Mouse (Mus musculus): ENCODE results near the gene Ugt1a5.
"Not testable (repeated sequence)": the region's sequence is repeated elsewhere in the genome, so short reads cannot be mapped to it uniquely, and the experiment has no call there.

The Ugt1a5 gene

DNA sequence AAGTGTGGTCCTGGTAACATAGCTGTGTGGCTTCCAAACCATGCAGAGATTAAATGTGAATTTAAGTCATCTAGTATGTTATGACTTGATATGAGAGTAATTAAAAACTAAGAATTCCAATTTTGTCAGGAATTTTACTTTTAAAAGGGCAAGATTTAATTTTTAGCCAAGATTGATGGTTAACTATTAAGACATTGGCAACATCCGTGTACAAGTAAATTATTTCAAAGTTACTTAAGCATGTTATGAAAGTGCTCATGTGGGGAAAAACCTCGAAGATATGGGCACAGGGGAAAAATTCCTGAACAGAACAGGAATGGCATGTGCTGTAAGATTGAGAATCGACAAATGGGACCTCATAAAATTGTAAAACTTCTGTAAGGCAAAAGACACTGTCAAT is 31.6 kb downstream of the Ugt1a5 start:
- DNase-seq (ENCODE audit: low spot score in 2 of 2), result no peak

- no peak for DNase-seq (ENCODE audit: low spot score in 2 of 2)
These were observed 34.2 kb downstream of the Ugt1a5 start for GRCm38 (mm10) chr1:88199996-88200395.

DNA sequence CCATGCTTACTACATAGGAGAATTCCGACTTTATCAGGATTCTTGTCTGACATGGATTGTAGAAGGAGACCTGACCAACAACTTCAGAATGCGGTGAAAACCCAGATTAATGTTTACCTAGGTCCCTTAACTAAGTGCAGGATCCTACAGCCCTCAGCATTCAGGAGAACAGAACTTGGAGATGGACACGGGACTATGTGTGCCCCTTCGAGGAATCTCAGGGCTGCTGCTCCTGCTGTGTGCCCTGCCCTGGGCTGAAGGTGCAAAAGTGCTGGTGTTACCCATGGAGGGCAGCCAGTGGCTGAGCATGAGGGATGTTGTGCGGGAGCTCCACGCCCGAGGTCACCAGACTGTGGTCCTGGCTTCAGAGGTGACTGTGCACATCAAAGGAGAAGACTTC is 34.6 kb downstream of the Ugt1a5 start, which contains the start of gene Ugt1a2:
Gene Ugt1a2, plus strand, starts transcription at position 146 of the 400 bp plus-strand sequence.
- DNase-seq (ENCODE audit: low spot score in 2 of 2), result no peak

DNA sequence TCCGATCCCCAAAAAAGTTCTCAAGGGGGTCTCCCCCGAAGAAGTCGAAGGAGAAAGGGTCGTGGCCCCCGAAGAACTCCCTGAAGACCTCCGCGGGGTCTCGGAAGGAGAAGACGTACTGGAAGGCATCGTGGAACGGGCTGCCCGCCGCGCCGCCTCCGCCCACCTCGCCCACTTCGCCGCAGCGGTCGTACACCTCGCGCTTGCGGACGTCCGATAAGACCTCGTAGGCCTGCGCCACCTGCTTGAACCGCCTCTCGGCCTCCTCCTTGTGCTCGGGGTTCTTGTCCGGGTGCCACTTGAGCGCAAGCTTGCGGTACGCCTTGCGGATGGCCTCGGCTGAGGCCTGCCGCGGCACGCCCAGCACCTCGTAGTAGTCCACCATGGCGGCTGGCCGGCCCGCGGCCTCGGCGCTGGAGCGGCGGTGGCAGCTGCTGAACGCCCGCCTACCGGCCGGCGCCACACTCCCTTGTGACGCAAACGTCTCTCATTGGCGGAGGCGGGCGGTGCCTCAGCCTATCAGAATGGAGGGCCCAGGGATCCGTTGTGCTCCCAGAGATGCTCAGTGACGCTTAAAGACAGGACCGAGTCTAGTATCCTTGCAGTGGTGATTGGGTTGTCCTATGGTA is 39.6 kb downstream of the Ugt1a5 start, which contains the start of gene Dnajb3:
Gene Dnajb3, minus strand, starts transcription at position 489 of the 629 bp plus-strand sequence.
- DNase-seq (ENCODE audit: low spot score in 2 of 2), result peak; percentile 71 to 84

- DNase-seq (ENCODE audit: low spot score in 2 of 2), result no peak
These were observed 41.1 kb downstream of the Ugt1a5 start for GRCm38 (mm10) chr1:88206843-88207479.

- DNase-seq (ENCODE audit: low spot score in 2 of 2), result no peak
These were observed 46.0 kb downstream of the Ugt1a5 start, which contains the start of gene Ugt1a1 for GRCm38 (mm10) chr1:88211812-88212211. Gene Ugt1a1, plus strand, starts transcription at chr1:88211959.

DNA sequence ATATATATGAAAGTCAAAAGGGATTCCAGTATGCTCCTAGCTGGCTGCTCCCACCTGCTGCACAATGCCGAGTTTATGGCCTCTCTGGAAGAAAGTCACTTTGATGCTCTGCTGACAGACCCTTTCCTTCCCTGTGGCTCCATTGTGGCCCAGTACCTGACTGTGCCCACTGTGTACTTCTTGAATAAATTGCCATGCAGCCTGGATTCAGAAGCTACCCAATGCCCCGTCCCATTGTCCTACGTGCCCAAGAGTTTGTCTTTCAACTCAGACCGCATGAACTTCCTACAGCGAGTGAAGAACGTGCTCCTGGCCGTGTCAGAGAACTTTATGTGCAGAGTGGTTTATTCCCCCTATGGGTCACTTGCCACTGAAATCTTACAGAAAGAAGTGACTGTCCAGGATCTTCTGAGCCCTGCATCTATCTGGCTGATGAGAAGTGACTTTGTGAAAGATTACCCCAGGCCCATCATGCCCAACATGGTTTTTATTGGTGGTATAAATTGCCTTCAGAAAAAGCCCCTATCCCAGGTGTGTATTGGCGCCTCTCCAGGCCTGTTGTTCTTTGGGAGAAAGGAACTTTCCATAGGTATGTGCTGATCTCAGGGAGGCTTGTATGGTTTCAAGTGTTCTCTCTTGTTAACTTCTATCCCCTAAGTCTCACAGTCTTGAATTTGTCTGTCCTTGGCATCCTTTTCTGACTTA is 46.7 kb downstream of the Ugt1a5 start:
- no peak for DNase-seq (ENCODE audit: low spot score in 2 of 2)

DNA sequence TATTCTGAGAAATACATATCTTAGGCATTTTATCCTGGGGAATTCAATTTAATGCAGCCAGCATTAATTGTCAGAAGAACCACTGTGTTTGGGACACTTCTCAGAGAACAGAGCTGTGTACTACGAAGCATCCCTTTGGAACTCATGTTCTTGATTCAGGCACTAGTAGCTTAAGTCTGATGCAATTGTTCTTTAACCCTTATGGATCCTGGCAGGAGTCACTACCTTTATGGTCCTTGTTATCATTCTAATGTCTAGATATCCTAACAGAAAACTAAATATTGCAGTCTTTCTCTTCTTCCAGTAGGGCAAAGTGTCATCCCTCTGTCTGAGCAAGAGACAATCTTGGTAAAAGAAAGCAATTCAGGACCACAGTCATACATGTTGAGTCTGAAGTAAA is 47.2 kb downstream of the Ugt1a5 start:
- no peak for DNase-seq (ENCODE audit: low spot score in 2 of 2)

DNA sequence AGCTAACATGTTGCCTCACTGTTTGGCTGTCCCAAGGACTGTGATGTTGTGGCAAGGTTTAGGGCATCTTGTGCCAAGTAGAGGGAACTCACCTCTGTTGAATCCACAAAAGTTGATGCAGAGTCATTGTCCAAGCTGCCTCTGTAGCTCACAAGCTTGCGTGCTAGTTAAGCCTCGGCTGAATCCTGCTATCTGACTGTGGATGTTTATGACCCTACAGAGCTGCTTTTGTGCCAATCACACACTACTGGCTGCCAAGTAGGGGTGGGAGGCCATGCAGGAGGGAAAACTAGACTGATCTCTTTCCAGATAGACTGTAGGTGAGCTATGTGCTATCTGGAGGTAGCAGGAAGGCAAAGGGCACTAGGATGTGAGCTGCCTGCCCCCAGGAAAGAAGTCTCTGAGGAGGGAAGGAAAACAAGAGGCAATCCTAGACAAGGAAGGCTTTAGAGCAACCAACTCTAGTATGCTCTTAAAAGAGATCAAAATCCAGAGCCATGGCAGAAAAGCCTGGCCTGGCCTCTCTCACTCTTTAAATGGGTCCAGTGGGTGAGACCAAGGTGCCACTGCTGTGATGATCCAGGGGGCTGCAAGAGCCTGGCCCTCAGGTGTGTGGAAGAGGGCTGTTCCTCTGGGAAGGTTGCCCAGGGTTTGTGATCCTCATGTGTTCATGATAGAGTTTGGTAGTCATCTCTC is 48.1 kb downstream of the Ugt1a5 start:
- DNase-seq (ENCODE audit: low spot score in 2 of 2), result no peak

- no peak for DNase-seq (ENCODE audit: low spot score in 2 of 2)
These were observed 48.7 kb downstream of the Ugt1a5 start for GRCm38 (mm10) chr1:88214462-88214952.

DNA sequence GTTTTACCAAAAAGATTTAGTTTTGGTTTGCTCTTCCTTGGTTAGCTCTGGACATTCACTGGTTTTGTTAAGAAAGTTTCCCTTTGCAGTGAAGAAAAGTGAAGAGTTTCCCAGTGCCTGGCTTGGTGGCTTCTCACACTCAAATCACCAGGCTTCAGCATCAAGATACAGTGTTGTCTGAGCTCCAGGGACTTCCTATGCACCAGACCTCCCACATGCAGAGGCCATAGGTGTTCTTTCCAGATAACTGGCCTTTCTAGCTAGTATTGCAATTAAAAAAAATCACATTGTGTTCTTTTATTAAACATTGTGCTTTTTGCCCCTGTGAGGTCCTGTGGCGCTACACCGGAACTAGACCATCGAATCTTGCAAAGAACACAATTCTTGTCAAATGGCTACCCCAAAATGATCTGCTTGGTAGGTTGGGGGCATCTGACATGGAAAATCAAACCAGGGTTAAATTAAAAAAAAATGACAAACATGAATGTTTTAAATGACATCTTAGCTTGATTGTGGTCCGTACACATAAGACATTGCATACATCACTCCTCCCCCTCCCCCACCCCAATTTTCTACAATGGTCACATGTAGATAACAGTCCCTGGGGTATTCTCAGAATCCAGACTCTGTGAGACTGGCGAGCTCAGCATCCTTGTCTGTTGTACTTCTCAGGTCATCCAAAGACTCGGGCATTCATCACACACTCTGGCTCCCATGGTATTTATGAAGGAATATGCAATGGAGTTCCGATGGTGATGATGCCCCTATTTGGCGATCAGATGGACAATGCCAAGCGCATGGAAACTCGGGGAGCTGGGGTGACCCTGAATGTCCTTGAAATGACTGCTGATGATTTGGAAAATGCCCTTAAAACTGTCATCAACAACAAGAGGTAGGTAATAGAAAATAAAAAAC is 49.9 kb downstream of the Ugt1a5 start:
- no peak for DNase-seq (ENCODE audit: low spot score in 2 of 2)

DNA sequence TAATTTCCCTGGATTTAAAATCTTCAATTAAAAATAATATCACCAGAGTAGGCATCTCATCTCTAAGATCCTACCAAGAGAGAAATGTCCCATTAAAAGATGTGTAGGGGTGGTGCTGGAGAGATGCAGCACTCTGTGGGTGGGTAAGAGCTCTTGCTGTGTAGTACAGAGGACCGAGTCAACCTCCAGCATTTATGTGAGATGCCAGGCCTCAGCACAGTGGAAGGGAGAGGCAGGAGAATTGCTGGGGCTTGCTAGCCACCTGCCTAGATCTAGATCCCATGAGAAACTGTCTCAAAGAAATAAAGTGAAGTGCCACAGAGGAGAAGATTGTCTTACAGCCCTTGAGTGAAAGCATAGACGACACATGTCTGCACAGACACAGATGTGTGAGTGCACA is 50.7 kb downstream of the Ugt1a5 start:
- DNase-seq (ENCODE audit: low spot score in 2 of 2), result no peak

DNA sequence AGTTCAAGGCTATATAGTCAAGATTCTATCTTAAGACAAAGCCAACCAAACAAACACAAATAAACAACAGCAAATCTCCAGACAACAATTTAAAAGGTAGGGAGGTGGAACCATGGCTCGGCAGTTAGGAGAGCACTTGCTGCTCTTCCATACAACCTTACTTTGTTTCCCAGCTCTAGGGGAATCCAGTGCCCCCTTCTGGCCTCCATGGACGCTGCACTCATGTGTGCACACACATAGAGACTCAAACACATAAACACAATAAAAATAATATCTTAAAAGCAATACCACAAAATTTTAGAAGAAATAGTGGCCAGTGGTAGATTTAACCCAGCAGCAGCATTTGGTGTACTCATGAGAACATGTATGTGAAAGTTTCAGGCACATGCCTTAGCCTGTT is 51.3 kb downstream of the Ugt1a5 start:
- DNase-seq (ENCODE audit: low spot score in 2 of 2), result no peak

DNA sequence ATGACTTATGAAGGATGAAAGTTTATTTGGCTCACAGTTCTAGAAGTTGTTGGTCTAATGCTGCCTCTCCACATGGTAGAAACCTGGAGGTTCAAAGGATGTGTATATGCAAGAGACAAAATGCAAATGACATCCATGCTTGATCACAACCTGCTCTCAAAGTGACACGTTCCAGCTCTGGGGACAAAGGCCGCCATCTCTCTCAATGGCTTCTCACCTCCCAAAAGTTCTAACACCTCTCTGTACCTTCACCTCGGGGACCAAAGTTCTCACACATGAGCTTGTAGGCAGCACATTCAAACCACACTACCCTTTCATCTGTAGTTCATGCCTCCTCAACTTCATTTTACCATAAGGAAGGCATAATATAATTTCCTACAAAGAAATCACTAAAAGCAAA is 51.8 kb downstream of the Ugt1a5 start:
- DNase-seq (ENCODE audit: low spot score in 2 of 2), result no peak

- peak in 1 of 2 experiments; percentile 11 for DNase-seq (ENCODE audit: low spot score in 2 of 2)
These were observed 52.2 kb downstream of the Ugt1a5 start for GRCm38 (mm10) chr1:88218051-88218450.

GRCm38 (mm10) chr1:88218591-88218990 is 52.8 kb downstream of the Ugt1a5 start:
- no peak for DNase-seq (ENCODE audit: low spot score in 2 of 2)

GRCm38 (mm10) chr1:88219054-88219453 is 53.2 kb downstream of the Ugt1a5 start:
- no peak for DNase-seq (ENCODE audit: low spot score in 2 of 2)

DNA sequence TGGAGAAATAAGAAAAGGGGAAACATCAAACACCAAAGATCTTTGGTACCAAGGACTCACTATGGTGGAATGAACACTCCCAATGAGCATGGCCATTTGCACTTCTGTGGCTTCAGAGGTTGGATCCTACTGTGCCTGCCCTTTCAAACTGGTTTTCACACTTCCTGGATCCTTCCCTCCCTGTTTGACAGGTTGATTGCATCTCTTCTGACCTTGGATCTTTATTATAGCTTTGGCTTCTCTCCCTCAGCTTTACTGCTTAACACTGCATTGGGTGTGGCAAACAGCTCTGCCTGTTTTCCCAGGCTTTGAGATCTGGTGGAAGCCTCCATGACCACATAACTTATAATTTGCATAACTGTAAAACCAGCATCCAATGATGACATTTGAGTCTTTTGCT is 54.5 kb downstream of the Ugt1a5 start:
- DNase-seq (ENCODE audit: low spot score in 2 of 2), result no peak

DNA sequence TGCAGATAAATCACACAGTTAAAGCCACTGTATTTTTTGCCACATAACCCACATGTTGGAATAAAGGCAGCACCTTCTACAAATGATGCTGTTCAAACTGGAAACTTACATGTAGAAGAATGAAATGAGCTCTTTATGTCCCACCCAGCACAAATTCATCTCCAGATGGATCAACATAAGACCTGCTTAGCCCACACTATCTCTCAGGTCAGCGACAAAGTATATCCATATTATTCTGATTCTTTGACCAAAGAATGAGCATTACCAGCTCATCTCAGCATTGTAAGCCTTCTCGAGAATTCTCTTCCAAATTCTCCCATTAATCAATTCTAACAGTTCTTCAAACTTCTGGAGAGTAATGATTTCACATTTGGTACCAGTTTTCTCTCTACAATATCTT is 56.4 kb downstream of the Ugt1a5 start:
- DNase-seq (ENCODE audit: low spot score in 2 of 2), result no peak

DNA sequence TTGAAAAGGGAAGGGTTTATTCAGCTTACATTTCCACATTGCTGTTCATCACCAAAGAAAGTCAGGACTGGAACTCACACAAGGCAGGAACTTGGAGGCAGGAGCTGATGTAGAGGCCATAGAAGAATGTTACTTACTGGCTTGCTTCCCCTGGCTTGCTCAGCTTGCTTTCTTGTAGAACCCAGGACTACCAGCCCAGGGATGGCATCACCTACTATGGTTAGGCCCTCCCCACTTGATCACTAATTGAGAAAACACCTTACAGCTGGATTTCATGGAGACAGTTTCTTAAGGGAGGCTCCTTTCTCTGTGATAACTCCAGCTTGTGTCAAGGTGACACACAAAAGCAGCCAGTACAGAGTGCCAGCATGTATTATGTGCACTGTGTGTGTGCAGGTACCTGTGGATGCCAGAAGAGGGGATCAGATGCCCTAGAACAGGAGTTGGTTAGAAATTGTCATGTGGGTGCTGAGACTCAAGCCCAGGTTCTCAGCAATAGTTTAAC is 57.3 kb downstream of the Ugt1a5 start:
- DNase-seq (ENCODE audit: low spot score in 2 of 2), result not testable (repeated sequence)

- peak in 1 of 2 experiments; percentile 8 for DNase-seq (ENCODE audit: low spot score in 2 of 2)
These were observed 57.8 kb downstream of the Ugt1a5 start for GRCm38 (mm10) chr1:88223591-88223990.

Measured in frontal cortex, postnatal 10 days (tissue).